Mouse (Mus musculus): Measurements from ENCODE around the gene Mpc1. TPM values are rescaled to one million over a fixed set of nuclear protein-coding genes. Genes with fewer than 3 reads are reported as not detected.
"Not testable (repeated sequence)": the region's sequence is repeated elsewhere in the genome, so short reads cannot be mapped to it uniquely, and the experiment has no call there.

Gene Mpc1
- polyA plus RNA-seq, 1 experiment from 2014 or later: 166 TPM

- H3K4me2 ChIP-seq; H3K27ac ChIP-seq (ENCODE audit: poor library complexity, severe bottlenecking); H3K9ac ChIP-seq; H3K4me3 ChIP-seq; ATAC-seq (ENCODE audit: insufficient number of reproducible peaks, low FRiP score); H3K9me3 ChIP-seq (replicated peaks); H3K36me3 ChIP-seq: not testable (repeated sequence)
- H3K4me1 ChIP-seq (replicated peaks): peaks cover 16% of the 10 kb centered on the region
- 88% methylated on average over 1 of the region's 5 CpGs for WGBS
- peaks cover 45% of the 10 kb centered on the region for H3K27me3 ChIP-seq (replicated peaks)
Observed at GRCm38 (mm10) chr17:8337159-8337558, 54.5 kb downstream of the Mpc1 start, which contains the start of gene Prr18. Gene Prr18 (plus strand): TSS chr17:8337459.

- ATAC-seq (ENCODE audit: insufficient number of reproducible peaks, low FRiP score): no peak
- no peaks in the 10 kb centered on the region for H3K36me3 ChIP-seq
- peaks cover 66% of the 10 kb centered on the region for H3K27me3 ChIP-seq (replicated peaks)
Observed at GRCm38 (mm10) chr17:8339666-8340374, 57.1 kb downstream of the Mpc1 start.

GRCm38 (mm10) chr17:8340407-8341359 is 58.0 kb downstream of the Mpc1 start:
- Histone ChIP-seq H3K27ac (ENCODE audit: poor library complexity, severe bottlenecking) (no peak overlapping the region), H3K36me3 (no peaks in the 10 kb centered on the region), H3K4me2 (peak overlapping the region; percentile 100), H3K27me3 (replicated peaks) (peaks cover 69% of the 10 kb centered on the region), H3K9ac (peak overlapping the region; percentile 68), H3K4me1 (replicated peaks) (peaks cover 16% of the 10 kb centered on the region), H3K4me3 (peak overlapping the region; percentile 63), H3K9me3 (replicated peaks) (0 out of 2 replicates have a peak, but pooled peaks cover 3% of the 10 kb centered on the region)
- ATAC-seq (ENCODE audit: insufficient number of reproducible peaks, low FRiP score): peak; percentile 36; the same call in 1 of the 2 replicates
- WGBS: under 1% methylated on average over 62 of the region's 92 CpGs

More at GRCm38 (mm10) chr17:8339666-8340374, 57.1 kb downstream of the Mpc1 start:
- 30% methylated on average over 8 of the region's 8 CpGs for WGBS
- Histone ChIP-seq H3K4me2 (peak overlapping the region; percentile 100), H3K4me3 (peak overlapping the region; percentile 63), H3K9ac (no peak overlapping the region), H3K9me3 (replicated peaks) (0 out of 2 replicates have a peak, but pooled peaks cover 3% of the 10 kb centered on the region), H3K27ac (ENCODE audit: poor library complexity, severe bottlenecking) (no peak overlapping the region), H3K4me1 (replicated peaks) (peaks cover 16% of the 10 kb centered on the region)

GRCm38 (mm10) chr17:8341360-8341963 is 58.8 kb downstream of the Mpc1 start:
- Histone ChIP-seq H3K4me2 (peak overlapping the region; percentile 100), H3K4me3 (peak overlapping the region; percentile 63), H3K9me3 (replicated peaks) (0 out of 2 replicates have a peak, but pooled peaks cover 3% of the 10 kb centered on the region), H3K9ac (peak overlapping the region; percentile 68), H3K4me1 (replicated peaks) (peaks cover 16% of the 10 kb centered on the region), H3K36me3 (no peaks in the 10 kb centered on the region), H3K27ac (ENCODE audit: poor library complexity, severe bottlenecking) (no peak overlapping the region), H3K27me3 (replicated peaks) (peaks cover 69% of the 10 kb centered on the region)
- peak; percentile 48; the same call in 1 of the 2 replicates for ATAC-seq (ENCODE audit: insufficient number of reproducible peaks, low FRiP score)
- WGBS: 11% methylated on average over 46 of the region's 46 CpGs

- ATAC-seq (ENCODE audit: insufficient number of reproducible peaks, low FRiP score): no peak
- no peak overlapping the region for H3K4me2 ChIP-seq
- H3K9me3 ChIP-seq (replicated peaks): 0 out of 2 replicates have a peak, but pooled peaks cover 3% of the 10 kb centered on the region
- peaks cover 16% of the 10 kb centered on the region for H3K4me1 ChIP-seq (replicated peaks)
- peaks cover 68% of the 10 kb centered on the region for H3K27me3 ChIP-seq (replicated peaks)
- H3K9ac ChIP-seq: no peak overlapping the region
- H3K4me3 ChIP-seq: no peak overlapping the region
- WGBS: 47% methylated on average over 5 of the region's 5 CpGs
- H3K36me3 ChIP-seq: no peaks in the 10 kb centered on the region
- H3K27ac ChIP-seq (ENCODE audit: poor library complexity, severe bottlenecking): no peak overlapping the region
Observed at GRCm38 (mm10) chr17:8342706-8343105, 60.0 kb downstream of the Mpc1 start.

GRCm38 (mm10) chr17:8343416-8343815 is 60.7 kb downstream of the Mpc1 start:
- no peak for ATAC-seq (ENCODE audit: insufficient number of reproducible peaks, low FRiP score)
- Histone ChIP-seq H3K9me3 (replicated peaks) (0 out of 2 replicates have a peak, but pooled peaks cover 3% of the 10 kb centered on the region), H3K4me1 (replicated peaks) (peaks cover 16% of the 10 kb centered on the region), H3K4me3 (no peak overlapping the region), H3K27ac (ENCODE audit: poor library complexity, severe bottlenecking) (no peak overlapping the region), H3K36me3 (no peaks in the 10 kb centered on the region), H3K27me3 (replicated peaks) (peaks cover 61% of the 10 kb centered on the region), H3K4me2 (no peak overlapping the region), H3K9ac (no peak overlapping the region)
- WGBS: 81% methylated on average over 6 of the region's 6 CpGs

Other genes starting within 250 kb of the Mpc1 start
- gene Gm49673, start 135.1 kb upstream of the Mpc1 start, polyA plus RNA-seq (2016; fragmentation: Nextera tagmentation; extraction: Ambion mirVana): not detected in 2 replicates
- 35.3 and 36.2 TPM in 2 replicates for gene Rnaset2a, start 134.8 kb upstream of the Mpc1 start, polyA plus RNA-seq (2016; fragmentation: Nextera tagmentation; extraction: Ambion mirVana)
- gene Fgfr1op, start 117.4 kb upstream of the Mpc1 start, polyA plus RNA-seq (2016; fragmentation: Nextera tagmentation; extraction: Ambion mirVana): 23.1 and 23.8 TPM in 2 replicates
- gene Ccr6, start 46.9 kb upstream of the Mpc1 start, polyA plus RNA-seq (2016; fragmentation: Nextera tagmentation; extraction: Ambion mirVana): not detected in 2 replicates
- 69.6 and 73.6 TPM in 2 replicates for gene Sft2d1, start 28.2 kb downstream of the Mpc1 start, polyA plus RNA-seq (2016; fragmentation: Nextera tagmentation; extraction: Ambion mirVana)
- gene Prr18, start 54.6 kb downstream of the Mpc1 start, polyA plus RNA-seq (2016; fragmentation: Nextera tagmentation; extraction: Ambion mirVana): 0.10 and 0.14 TPM in 2 replicates
- 1.0 and 1.1 TPM in 2 replicates for gene T2, start 73.1 kb downstream of the Mpc1 start, polyA plus RNA-seq (2016; fragmentation: Nextera tagmentation; extraction: Ambion mirVana)
- gene T, start 151.5 kb downstream of the Mpc1 start, polyA plus RNA-seq (2016; fragmentation: Nextera tagmentation; extraction: Ambion mirVana): 0.24 and 0.46 TPM in 2 replicates
- gene Pde10a, start 242.5 kb downstream of the Mpc1 start, polyA plus RNA-seq (2016; fragmentation: Nextera tagmentation; extraction: Ambion mirVana): 1.4 and 1.7 TPM in 2 replicates